Mouse (Mus musculus) CD4-positive helper T cell, adult 2 months (primary cell): Measurements from ENCODE around the gene Gm12355.
"Not testable (repeated sequence)": the region's sequence is repeated elsewhere in the genome, so short reads cannot be mapped to it uniquely, and the experiment has no call there.

Experiments
- DNase-seq: peaks from one replicate; pipeline ENCODE4 v3.0.0-alpha.2; 2012; ENCODE audit warnings: low read depth, missing footprints, low spot score

The Gm12355 gene

DNA sequence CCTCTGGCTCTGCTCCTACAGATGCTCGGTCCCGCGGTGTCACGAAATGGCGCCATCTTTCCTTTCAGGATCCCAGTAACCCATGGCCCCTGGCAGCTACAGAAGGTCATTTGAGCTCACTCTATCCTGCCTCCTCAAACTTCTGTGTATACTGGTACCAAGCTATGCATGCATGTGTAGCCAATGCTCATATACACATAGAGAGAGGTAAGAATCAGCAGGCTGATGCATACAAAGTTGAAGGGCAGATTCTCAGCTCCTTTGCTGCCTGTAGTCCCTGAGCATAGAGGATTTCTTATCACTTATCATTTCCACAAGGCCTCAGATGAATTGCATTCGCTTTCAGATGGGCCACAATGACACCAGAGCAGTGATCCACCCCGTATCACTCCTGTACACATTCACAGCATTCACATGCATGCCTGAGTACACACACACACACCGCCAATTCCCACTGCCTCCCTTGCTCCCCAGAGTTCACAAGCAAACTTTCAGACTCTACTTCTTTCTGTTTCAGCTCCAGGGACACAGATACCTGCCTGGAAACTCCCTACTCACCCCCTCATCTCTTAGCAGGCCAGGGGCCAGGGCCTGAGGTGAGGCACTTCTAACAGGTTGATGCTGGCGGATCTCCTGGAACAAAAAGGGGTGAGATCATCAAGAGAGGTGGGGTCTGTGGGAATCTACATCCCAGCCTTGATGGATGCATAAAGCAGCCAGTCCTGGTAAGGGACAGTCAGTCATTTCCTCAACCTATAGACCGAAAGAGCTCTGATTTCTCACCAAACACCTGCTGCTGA lies at the start of gene Gm12355, which contains the start of gene Gsdma3:
Gene Gm12355 (minus strand): TSS at position 51 of the 800 bp plus-strand sequence.
Gene Gsdma3 (plus strand): TSS at position 750 of the 800 bp plus-strand sequence.
- DNase-seq, result no peak

DNA sequence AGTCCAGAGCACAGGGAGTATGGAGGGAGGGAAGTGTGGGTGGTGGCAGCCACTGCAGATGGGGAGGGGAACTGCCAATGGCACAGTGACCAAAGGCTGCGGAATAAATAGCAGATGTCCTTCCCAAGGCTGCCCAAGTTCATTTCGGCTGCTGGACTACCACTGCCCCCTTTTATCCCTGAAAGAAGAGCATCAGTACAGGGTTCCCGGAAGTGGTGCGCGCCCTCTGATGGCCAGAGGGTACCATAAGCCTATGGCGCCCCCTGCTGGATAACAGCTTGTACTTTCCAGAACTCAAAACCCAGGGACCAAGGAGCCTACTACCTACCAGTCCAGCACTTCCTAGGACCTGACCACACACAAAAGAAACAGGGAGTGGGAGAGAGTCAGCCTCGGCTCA lies 47.7 kb upstream of the Gm12355 start:
- peak; percentile 71 for DNase-seq

DNA sequence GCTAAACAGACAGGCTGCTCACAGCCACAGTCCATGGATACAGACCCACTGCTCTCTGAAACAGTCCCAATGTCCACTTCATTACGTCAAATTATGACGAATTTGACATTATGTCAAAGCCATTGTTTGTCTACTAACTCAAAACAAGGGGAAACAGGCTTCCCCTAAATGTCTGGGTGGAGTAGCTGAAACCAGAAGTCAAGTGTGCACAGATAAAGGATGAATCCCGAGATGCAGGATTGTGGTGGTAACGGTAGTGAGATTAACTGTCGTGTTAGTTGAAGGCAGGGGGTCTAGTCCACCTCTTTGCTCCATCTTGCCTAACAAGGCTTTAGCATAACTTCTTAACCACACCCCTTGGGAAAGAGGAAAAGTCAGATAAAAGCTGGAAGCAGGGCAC lies 47.0 kb upstream of the Gm12355 start:
- DNase-seq, result no peak

DNA sequence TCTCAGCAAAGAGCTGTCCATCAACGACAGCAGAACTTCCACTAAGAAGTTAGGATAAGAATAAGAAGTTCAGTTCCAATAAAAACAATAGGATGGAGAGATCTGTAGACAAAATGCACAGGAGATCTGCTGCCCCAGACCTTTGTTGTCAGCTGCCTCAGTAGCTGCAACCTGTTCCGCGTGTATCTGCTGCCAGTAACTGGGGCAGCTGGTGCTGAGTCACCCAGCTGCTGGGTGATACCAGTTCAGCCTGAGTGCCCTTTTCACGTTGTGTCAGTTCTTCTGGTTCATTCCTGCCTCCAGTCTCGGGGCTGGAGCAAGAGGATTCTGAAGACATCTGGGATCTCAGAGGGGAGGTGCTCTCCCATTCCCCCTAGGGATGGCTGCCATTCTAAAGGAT lies 46.4 kb upstream of the Gm12355 start:
- no peak for DNase-seq

DNA sequence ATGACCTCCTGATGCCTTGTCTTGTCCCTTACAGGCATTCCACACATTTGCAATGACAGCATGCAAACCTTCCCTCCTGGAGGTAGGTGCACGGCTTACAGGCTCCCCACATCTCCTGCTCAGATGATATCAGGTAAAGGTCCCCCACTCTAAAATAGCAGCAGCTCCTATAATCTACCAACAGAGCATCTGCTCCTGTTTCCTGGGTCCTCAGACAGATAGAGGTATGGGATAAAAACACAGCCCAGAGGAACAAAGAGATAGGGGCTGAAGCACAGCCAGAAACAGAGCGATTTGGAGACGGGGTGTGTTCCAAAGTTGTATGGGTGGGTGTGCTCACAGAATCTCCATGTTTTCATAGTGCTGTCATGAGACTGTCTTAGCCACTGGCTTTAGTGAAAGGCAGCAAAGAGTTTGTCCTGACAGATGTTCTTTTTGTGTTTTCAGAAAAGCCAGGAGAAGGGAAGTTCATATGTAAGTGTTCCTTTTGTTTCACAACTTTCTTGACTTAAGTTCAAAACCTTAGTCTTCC lies 45.9 kb upstream of the Gm12355 start:
- DNase-seq, result no peak

DNA sequence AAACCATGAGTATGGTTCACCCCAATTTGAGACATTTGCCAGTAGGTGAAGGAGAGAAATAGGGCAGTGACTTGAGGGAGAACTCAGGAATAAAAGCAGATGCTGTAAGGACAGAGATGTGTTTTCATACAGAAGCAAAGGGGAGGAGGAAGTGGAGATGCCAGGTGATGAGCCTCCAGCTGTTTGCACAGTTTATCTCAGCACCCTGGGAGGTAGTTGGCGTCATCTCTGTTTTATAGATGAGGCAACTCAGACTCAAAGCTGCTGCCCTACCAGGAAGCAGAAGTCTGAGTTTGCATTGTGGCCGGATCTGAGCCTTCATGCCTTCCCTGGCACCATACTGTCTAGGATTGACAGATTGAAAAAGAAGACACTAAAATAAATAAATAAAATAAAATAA lies 43.5 kb upstream of the Gm12355 start:
- DNase-seq, result no peak

DNA sequence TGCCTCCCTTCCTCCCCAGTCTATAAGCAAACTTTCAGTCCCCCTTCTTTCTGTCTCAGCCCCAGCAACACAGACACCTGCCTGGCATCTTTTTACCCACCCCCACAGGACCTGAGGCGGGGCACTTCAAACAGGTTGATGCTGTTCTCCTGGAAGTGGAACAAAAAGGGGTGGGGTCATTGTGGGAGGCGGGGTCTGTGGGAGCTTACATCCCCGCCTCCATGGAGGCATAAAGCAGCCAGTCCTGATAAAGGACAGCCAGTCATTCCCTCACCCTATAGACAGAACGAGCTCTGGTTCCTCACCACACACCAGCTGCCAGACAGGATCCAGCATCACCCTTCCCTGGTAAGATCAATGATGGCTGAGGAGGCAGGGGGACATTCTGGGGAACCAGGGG lies 38.6 kb upstream of the Gm12355 start, which contains the start of gene Gsdma:
Gene Gsdma (plus strand): TSS at position 261 of the 400 bp plus-strand sequence.
- DNase-seq, result no peak

DNA sequence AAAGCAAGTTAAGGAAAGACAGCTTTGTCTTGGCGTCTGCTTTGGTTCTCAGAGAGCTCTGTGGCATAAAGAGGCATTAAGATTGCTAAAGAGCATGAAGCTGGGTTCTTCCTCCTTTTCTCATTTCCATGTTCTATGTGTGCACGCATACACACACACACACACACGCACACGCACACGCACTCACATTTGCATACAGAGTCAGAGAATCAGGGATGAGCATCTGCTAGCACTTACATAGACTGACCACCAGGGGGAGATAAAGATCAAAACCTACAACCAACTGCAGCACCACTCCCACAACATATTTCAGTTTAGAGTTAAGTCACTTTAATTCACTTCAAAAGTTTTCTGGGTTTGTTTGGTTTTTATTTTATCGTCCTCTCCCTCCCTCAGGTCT lies 35.1 kb upstream of the Gm12355 start:
- peak; percentile 77 for DNase-seq

DNA sequence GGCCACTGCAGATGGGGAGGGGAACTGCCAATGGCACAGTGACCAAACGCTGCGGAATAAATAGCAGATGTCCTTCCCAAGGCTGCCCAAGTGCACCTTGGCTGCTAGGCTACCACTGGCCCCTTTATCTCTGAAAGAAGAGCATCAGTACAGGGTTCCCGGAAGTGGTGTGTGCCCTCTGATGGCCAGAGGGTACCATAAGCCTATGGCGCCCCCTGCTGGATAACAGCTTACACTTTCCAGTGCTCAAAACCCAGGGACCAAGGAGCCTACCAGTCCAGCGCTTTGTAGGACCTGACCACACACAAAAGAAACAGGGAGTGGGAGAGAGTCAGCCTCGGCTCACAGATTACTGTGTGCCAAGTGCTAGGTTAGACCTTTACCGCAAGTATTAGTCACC lies 29.6 kb upstream of the Gm12355 start:
- peak; percentile 75 for DNase-seq

DNA sequence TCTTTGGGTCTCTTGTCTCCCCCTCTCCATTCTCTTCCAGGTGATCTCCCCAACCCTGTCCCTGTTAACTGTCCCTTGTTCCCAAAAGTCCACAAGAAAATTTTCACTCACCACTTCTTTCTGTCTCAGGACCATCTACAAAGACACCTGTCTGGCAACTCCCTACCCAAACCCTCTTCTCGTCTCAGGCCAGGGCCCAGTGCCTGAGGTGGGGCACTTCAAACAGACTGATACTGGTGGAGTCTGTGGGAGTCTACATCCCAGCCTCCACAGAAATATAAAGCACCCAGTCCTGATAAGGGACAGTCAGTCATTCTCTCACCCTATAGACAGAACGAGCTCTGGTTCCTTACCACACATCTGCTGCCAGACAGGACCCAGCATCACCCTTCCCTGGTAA lies 21.0 kb upstream of the Gm12355 start, which contains the start of gene Gsdma2:
Gene Gsdma2 (plus strand): TSS at position 301 of the 400 bp plus-strand sequence.
- DNase-seq, result no peak

DNA sequence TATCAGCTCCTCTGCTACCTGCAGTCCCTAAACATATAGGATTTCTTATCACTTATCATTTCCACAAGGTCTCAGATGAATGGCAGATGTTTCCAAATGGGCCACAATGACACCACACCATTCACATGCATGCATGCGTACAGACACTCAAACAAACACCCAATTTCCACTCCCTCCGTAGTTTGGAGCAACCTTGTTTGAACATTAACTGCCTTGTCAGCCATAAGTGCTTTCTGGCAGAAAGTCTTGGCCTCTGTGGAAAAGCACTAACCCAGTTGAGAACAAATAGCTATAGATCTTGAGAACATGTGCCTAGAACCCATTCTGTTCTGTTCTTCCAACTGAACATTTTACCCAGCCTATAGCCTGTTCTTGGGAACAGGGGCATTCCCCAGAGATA lies 20.5 kb upstream of the Gm12355 start:
- DNase-seq, result no peak

DNA sequence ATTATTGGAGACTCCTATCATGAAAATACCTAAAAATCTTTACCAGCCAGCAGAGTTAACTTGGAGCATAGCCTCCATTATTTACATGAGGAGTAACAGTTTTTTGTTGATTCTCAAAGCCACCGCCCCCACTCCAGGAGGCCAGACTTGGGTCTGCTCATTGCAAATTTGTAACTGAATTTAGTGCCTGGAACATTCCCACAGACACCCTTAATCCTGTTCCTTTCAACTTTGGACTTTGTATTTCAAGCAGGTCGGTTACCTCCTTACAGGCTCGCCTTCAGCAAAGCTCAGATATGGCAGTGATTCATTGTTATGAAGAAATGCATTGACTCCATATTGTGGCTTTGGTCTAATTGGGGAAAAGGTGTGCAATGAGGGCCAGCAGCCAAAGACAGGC lies 19.3 kb upstream of the Gm12355 start:
- no peak for DNase-seq

DNA sequence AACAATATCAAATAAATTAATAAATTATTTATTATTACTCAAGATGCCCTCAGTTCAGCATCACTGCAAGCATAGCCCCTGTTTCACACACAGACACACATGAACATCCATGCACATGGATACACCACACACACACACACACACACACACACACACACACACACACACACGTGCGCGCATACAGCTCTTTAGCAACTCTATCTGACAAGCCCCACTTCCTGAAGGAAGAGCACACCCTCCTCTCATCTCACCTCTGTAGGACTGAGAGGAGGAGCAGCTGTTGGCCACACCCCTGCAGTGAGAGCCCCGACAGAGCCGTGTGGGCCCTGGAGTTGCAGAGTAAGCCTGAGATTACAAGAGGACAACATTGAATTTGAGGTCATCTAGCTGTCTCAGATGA lies 14.6 kb upstream of the Gm12355 start:
- DNase-seq, result no peak

DNA sequence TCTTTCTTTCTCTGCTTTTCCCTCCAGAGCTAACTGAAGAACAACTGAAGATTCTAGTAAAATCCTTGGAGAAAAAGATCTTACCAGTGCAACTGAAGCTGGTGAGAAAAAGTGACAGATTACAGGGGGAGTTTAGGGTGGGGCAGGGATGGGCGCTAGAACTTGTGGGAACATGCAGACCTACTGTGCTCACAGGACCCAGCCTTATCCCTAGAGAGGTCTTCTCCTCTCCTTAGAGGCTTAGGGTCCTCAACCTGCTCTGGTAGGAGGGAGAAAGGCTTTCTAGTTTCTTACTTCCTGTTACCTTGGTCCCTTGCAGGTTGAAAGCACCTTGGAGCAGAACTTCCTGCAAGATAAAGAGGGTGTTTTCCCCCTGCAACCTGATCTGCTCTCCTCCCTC lies 12.0 kb upstream of the Gm12355 start:
- no peak for DNase-seq

DNA sequence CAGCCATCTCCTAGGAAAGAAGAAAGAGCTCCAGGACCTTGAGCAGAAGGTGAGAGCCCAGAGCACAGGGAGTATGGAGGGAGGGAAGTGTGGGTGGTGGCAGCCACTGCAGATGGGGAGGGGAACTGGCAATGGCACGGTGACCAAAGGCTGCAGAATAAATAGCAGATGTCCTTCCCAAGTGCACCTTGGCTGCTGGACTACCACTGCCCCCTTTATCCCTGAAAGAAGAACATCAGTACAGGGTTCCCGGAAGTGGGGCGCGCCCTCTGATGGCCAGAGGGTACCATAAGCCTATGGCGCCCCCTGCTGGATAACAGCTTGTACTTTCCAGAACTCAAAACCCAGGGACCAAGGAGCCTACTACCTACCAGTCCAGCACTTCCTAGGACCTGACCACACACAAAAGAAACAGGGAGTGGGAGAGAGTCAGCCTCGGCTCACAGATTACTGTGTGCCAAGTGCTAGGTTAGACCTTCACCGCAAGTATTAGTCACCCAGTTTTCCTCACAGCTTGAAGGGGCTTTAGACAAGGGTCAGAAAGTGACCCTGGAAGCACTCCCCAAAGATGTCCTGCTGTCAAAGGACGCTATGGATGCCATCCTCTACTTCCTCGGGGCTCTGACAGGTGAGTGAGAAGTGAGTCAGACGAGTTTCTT lies 10.0 kb upstream of the Gm12355 start:
- DNase-seq, result peak; percentile 56

DNA sequence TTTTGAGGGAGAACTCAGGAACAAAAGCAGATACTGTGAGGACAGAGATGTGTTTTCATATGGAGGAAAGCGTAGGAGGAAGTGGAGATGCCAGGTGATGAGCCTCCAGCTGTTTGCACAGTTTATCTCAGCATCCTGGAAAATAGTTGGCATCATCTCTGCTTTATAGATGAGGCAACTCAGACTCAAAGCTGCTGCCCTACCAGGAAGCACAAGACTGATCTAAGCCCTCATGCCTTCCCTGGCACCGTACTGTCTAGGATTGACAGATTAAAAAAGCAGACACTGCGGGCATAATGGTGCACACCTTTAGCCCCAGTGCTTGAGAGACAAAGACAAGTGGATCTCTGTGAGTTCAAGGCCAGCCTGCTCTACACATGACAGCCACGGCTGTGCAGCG lies 5.2 kb upstream of the Gm12355 start:
- DNase-seq, result no peak

DNA sequence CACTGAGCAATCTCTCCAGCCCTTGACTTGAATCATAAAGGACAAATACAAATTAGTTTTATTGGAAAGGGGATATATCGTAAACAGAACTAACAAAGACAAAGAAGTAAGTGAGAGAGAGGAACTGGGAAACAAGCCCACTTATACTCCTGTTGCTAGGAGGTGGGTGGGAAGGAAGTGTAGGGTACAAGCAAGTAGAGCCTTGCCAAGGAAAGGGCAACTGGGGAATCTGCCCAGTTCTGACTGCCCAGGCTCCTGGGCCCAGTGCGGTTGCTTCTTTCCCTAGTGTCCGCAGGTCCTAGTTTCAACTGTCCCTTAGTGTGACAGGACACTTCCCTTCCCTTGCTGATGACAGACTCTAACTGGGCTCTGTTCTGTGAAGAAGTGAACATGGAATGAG lies 3.2 kb upstream of the Gm12355 start:
- no peak for DNase-seq

DNA sequence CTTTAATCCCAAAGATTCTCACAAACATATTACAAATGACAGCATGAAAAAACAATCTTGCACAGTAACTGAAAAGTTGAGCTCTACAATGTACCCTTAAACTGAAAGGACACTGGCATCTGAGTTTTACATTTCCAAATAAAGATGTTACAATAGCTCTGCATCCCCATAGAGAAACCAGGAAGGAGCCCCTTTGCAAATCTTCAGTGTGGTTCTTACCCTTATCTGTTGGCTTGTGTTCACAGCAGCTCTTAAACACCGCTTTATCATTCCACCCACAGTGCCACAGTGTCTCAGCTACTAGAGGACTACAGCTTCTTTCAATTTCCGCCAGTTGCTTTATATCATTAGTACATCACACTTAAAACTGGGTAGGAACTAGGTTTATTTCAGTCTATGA lies 1.1 kb downstream of the Gm12355 start:
- not testable (repeated sequence) for DNase-seq

DNA sequence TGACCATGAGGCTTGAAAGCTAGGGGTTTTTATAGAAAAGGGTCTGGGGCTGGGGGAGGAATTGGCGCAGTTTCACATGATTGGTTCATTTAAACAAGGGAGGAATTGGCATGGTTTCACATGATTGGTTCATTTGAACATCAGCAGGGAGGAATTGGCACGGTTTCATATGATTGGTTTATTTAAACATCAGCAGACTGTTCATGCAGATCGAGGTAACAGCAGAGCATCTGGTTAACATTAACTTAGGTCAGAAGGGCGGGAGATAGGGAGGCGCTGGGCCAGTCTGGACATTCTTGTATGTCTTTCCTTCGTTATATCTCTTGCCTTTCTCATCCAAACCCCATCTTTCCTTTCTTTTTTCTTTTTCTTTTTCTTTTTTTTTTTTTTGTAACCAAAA lies 1.5 kb downstream of the Gm12355 start:
- not testable (repeated sequence) for DNase-seq

DNA sequence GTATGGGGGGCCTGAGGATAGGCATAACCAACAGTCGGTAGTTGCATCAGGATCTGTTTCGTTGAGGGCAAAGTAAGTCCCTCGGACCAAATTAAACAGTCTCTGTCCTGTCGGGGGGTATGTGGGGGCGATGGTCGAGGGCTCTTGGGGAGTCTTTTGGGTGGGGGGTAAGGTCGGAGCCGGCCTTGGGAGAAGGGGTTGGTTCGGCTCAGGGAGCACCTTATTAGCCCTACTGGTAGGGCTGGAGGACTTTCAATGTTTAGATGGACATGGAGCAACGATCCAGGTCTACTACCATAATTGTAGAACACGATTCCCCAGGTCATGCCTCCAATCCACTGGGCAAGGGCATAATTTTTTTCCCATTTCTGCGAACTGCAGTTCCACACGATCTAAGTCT lies 4.7 kb downstream of the Gm12355 start:
- DNase-seq, result no peak

DNA sequence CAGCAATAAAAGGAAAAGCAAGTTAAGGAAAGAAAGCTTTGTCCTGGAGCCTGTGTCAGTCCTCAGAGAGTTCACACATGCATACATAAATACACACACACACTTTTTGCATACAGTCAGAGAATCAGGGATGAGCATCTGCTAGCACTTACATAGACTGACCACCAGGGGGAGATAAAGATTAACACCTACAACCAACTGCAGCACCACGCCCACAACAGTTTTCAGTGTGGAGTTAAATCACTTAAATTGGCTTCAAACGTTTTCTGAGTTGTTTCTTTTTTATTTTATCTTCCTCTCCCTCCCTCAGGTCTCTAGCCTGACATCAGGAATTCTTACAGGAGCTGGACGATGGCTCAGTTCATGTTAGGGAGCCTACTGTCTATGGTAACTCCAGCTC lies 18.7 kb downstream of the Gm12355 start:
- DNase-seq, result peak; percentile 71

DNA sequence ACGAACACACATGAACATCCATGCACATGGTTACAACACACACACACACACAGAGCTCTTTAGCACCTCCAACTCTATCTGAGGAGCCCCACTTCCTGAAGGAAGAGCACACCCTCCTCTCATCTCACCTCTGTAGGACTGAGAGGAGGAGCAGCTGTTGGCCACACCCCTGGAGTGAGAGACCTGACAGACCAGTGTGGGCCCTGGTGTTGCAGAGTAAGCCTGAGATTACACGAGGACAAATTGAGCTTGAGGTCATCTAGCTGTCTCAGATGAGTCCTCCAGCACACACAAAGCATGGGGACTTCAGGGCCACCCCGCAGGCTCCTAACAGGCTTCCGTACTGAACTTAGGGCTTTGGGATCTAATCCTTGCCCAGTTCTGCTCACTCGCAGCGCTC lies 20.6 kb downstream of the Gm12355 start:
- not testable (repeated sequence) for DNase-seq

DNA sequence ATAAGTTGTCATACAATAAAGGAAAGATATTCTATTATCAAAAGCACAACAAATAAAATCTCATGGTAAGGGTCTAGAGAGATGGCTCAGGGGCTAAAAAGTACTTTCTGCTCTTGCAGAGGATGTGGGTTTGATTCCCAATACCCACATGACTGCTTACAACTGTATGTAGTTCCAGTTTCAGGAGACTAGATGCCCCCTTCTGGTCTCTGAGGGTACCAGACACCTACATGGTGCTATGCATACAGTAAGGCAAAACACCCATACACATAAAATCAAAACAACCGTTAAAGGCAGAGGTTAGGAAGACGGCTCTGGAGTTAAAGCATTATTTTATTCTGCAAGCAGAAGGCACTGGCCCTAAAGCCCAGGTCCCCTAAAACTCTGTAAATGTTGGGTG lies 21.5 kb downstream of the Gm12355 start:
- DNase-seq, result no peak
